Mouse (Mus musculus): ENCODE results near the gene 2310007B03Rik. TPM values are rescaled to one million over a fixed set of nuclear protein-coding genes. Genes with fewer than 3 reads are reported as not detected.

The 2310007B03Rik gene
- total and polyA plus RNA-seq, 2 experiments from 2014 or later, result 0.25 TPM; not detected in 1

- WGBS, result 85% methylated on average over 8 of the region's 8 CpGs
- Histone ChIP-seq H3K4me3 (ENCODE audit: low read depth, low read length) (no peak overlapping the region), H3K4me1 (ENCODE audit: insufficient read depth) (no peaks in the 10 kb centered on the region), H3K27me3 (ENCODE audit: insufficient read depth, low read length) (no peaks in the 10 kb centered on the region), H3K9ac (no peak overlapping the region), H3K27ac (ENCODE audit: low read depth, low read length) (no peak overlapping the region), H3K36me3 (ENCODE audit: insufficient read depth) (no peaks in the 10 kb centered on the region), H3K4me2 (ENCODE audit: low read depth) (no peak overlapping the region), H3K9me3 (ENCODE audit: low read length) (no peaks in the 10 kb centered on the region)
- no peak for ATAC-seq
- DNase-seq, result no peak
- TF ChIP-seq CTCF (IDR thresholded peaks at IDR 0.05; ENCODE audit: low read depth), result no peak
Observed at GRCm38 (mm10) chr1:93124066-93124465, 36.7 kb downstream of the 2310007B03Rik start.

- WGBS, result 80% methylated on average over 11 of the region's 11 CpGs
- Histone ChIP-seq H3K4me2 (ENCODE audit: low read depth) (no peak overlapping the region), H3K4me3 (ENCODE audit: low read depth, low read length) (no peak overlapping the region), H3K9me3 (ENCODE audit: low read length) (no peaks in the 10 kb centered on the region), H3K4me1 (ENCODE audit: insufficient read depth) (no peaks in the 10 kb centered on the region), H3K36me3 (ENCODE audit: insufficient read depth) (no peaks in the 10 kb centered on the region), H3K9ac (no peak overlapping the region), H3K27ac (ENCODE audit: low read depth, low read length) (no peak overlapping the region), H3K27me3 (ENCODE audit: insufficient read depth, low read length) (no peaks in the 10 kb centered on the region)
- ATAC-seq (no peak), DNase-seq (no peak)
- no peak for TF ChIP-seq CTCF (IDR thresholded peaks at IDR 0.05; ENCODE audit: low read depth)
Observed at GRCm38 (mm10) chr1:93123179-93123854, 37.4 kb downstream of the 2310007B03Rik start.

- no peak for TF ChIP-seq CTCF (IDR thresholded peaks at IDR 0.05; ENCODE audit: low read depth)
- no peak overlapping the region for H3K4me2 ChIP-seq (ENCODE audit: low read depth)
- no peak overlapping the region for H3K27ac ChIP-seq (ENCODE audit: low read depth, low read length)
- no peak for DNase-seq
- no peaks in the 10 kb centered on the region for H3K9me3 ChIP-seq (ENCODE audit: low read length)
- 18% methylated on average over 4 of the region's 4 CpGs for WGBS
- H3K4me3 ChIP-seq (ENCODE audit: low read depth, low read length), result no peak overlapping the region
- H3K36me3 ChIP-seq (ENCODE audit: insufficient read depth), result no peaks in the 10 kb centered on the region
- H3K4me1 ChIP-seq (ENCODE audit: insufficient read depth), result peaks cover 6% of the 10 kb centered on the region
- no peak for ATAC-seq
- H3K9ac ChIP-seq, result no peak overlapping the region
- no peaks in the 10 kb centered on the region for H3K27me3 ChIP-seq (ENCODE audit: insufficient read depth, low read length)
Observed at GRCm38 (mm10) chr1:93118816-93119215, 41.9 kb downstream of the 2310007B03Rik start.

- DNase-seq (peak; percentile 18), ATAC-seq (peak; percentile 30)
- Histone ChIP-seq H3K36me3 (ENCODE audit: insufficient read depth) (no peaks in the 10 kb centered on the region), H3K27ac (ENCODE audit: low read depth, low read length) (peak overlapping the region; percentile 73), H3K9me3 (ENCODE audit: low read length) (no peaks in the 10 kb centered on the region), H3K4me1 (ENCODE audit: insufficient read depth) (peaks cover 6% of the 10 kb centered on the region), H3K9ac (peak overlapping the region; percentile 36), H3K4me2 (ENCODE audit: low read depth) (peak overlapping the region; percentile 60), H3K27me3 (ENCODE audit: insufficient read depth, low read length) (no peaks in the 10 kb centered on the region), H3K4me3 (ENCODE audit: low read depth, low read length) (peak overlapping the region; percentile 40)
- 7% methylated on average over 13 of the region's 13 CpGs for WGBS
- TF ChIP-seq CTCF (IDR thresholded peaks at IDR 0.05; ENCODE audit: low read depth), result no peak
Observed at GRCm38 (mm10) chr1:93115471-93115870, 45.3 kb downstream of the 2310007B03Rik start.

GRCm38 (mm10) chr1:93114713-93115463 lies 45.9 kb downstream of the 2310007B03Rik start:
- Histone ChIP-seq H3K27me3 (ENCODE audit: insufficient read depth, low read length) (no peaks in the 10 kb centered on the region), H3K4me2 (ENCODE audit: low read depth) (peak overlapping the region; percentile 60), H3K27ac (ENCODE audit: low read depth, low read length) (peak overlapping the region; percentile 73), H3K36me3 (ENCODE audit: insufficient read depth) (no peaks in the 10 kb centered on the region), H3K4me3 (ENCODE audit: low read depth, low read length) (peak overlapping the region; percentile 40), H3K9me3 (ENCODE audit: low read length) (no peaks in the 10 kb centered on the region), H3K4me1 (ENCODE audit: insufficient read depth) (peaks cover 6% of the 10 kb centered on the region), H3K9ac (peak overlapping the region; percentile 36)
- ATAC-seq, result peak; percentile 100
- DNase-seq, result peak; percentile 94
- TF ChIP-seq CTCF (IDR thresholded peaks at IDR 0.05; ENCODE audit: low read depth), result no peak; the same call in 1 of the 2 replicates
- WGBS, result 19% methylated on average over 21 of the region's 21 CpGs

GRCm38 (mm10) chr1:93102700-93103099 lies 58.0 kb downstream of the 2310007B03Rik start:
- H3K27ac ChIP-seq (ENCODE audit: low read depth, low read length), result peak overlapping the region; percentile 97
- TF ChIP-seq CTCF (IDR thresholded peaks at IDR 0.05; ENCODE audit: low read depth), result no peak
- H3K9ac ChIP-seq, result peak overlapping the region; percentile 92
- no peak overlapping the region for H3K4me3 ChIP-seq (ENCODE audit: low read depth, low read length)
- 60% methylated on average over 7 of the region's 7 CpGs for WGBS
- no peaks in the 10 kb centered on the region for H3K9me3 ChIP-seq (ENCODE audit: low read length)
- H3K4me1 ChIP-seq (ENCODE audit: insufficient read depth), result peaks cover 7% of the 10 kb centered on the region; the same call in 1 of the 2 replicates
- H3K36me3 ChIP-seq (ENCODE audit: insufficient read depth), result no peaks in the 10 kb centered on the region
- ATAC-seq, result no peak
- 0 out of 2 replicates have a peak overlapping the region, but pooled peaks have one; percentile 96 for H3K4me2 ChIP-seq (ENCODE audit: low read depth)
- no peak for DNase-seq
- H3K27me3 ChIP-seq (ENCODE audit: insufficient read depth, low read length), result no peaks in the 10 kb centered on the region

- Histone ChIP-seq H3K36me3 (ENCODE audit: insufficient read depth) (no peaks in the 10 kb centered on the region), H3K9ac (peak within 1 kb of the TSS; percentile 92), H3K9me3 (ENCODE audit: low read length) (no peaks in the 10 kb centered on the region), H3K4me2 (ENCODE audit: low read depth) (peak within 1 kb of the TSS; percentile 96), H3K4me3 (ENCODE audit: low read depth, low read length) (peak within 1 kb of the TSS; percentile 76), H3K27ac (ENCODE audit: low read depth, low read length) (peak within 1 kb of the TSS; percentile 97), H3K27me3 (ENCODE audit: insufficient read depth, low read length) (no peaks in the 10 kb centered on the region), H3K4me1 (ENCODE audit: insufficient read depth) (peaks cover 7% of the 10 kb centered on the region; the same call in 1 of the 2 replicates)
- 1% methylated on average over 39 of the region's 39 CpGs for WGBS
- ATAC-seq (peak; percentile 94), DNase-seq (peak; percentile 97)
- TF ChIP-seq CTCF (IDR thresholded peaks at IDR 0.05; ENCODE audit: low read depth), result 0 out of 2 replicates have a peak, but pooled peaks have one; percentile 10
Observed at GRCm38 (mm10) chr1:93101571-93102061, 59.1 kb downstream of the 2310007B03Rik start, which contains the start of gene Kif1a. Gene Kif1a, minus strand, starts transcription at chr1:93101951.

Other genes with a start within 250 kb of the 2310007B03Rik start
- gene Capn10, start 226.6 kb downstream of the 2310007B03Rik start, total RNA-seq (2014; rRNA removed), result 84.2 and 97.3 TPM in 2 replicates
- gene Capn10, start 226.6 kb downstream of the 2310007B03Rik start, polyA plus RNA-seq (2015; fragmentation: Nextera tagmentation; extraction: Ambion mirVana), result 47.7 and 56.7 TPM in 2 replicates
- gene Gpr35, start 210.1 kb downstream of the 2310007B03Rik start, total RNA-seq (2014; rRNA removed), result 0.38 and 1.8 TPM in 2 replicates
- 0.28 and 0.44 TPM in 2 replicates for gene Gpr35, start 210.1 kb downstream of the 2310007B03Rik start, polyA plus RNA-seq (2015; fragmentation: Nextera tagmentation; extraction: Ambion mirVana)
- not detected in 2 replicates for gene Aqp12, start 154.6 kb downstream of the 2310007B03Rik start, total RNA-seq (2014; rRNA removed)
- not detected in 2 replicates for gene Aqp12, start 154.6 kb downstream of the 2310007B03Rik start, polyA plus RNA-seq (2015; fragmentation: Nextera tagmentation; extraction: Ambion mirVana)
- gene Kif1a, start 59.0 kb downstream of the 2310007B03Rik start, total RNA-seq (2014; rRNA removed), result 409 and 465 TPM in 2 replicates
- gene Kif1a, start 59.0 kb downstream of the 2310007B03Rik start, polyA plus RNA-seq (2015; fragmentation: Nextera tagmentation; extraction: Ambion mirVana), result 381 and 564 TPM in 2 replicates
- gene Agxt, start 25.7 kb downstream of the 2310007B03Rik start, total RNA-seq (2014; rRNA removed), result not detected in 2 replicates
- gene Agxt, start 25.7 kb downstream of the 2310007B03Rik start, polyA plus RNA-seq (2015; fragmentation: Nextera tagmentation; extraction: Ambion mirVana), result not detected in 2 replicates
- 1.9 and 2.7 TPM in 2 replicates for gene Crocc2, start 7.8 kb upstream of the 2310007B03Rik start, total RNA-seq (2014; rRNA removed)
- gene Crocc2, start 7.8 kb upstream of the 2310007B03Rik start, polyA plus RNA-seq (2015; fragmentation: Nextera tagmentation; extraction: Ambion mirVana), result 0.43 and 0.92 TPM in 2 replicates
- 6.2 and 10.6 TPM in 2 replicates for gene Sned1, start 74.9 kb upstream of the 2310007B03Rik start, total RNA-seq (2014; rRNA removed)
- gene Sned1, start 74.9 kb upstream of the 2310007B03Rik start, polyA plus RNA-seq (2015; fragmentation: Nextera tagmentation; extraction: Ambion mirVana), result 1.1 and 2.8 TPM in 2 replicates
- 31.5 and 31.9 TPM in 2 replicates for gene Mterf4, start 145.0 kb upstream of the 2310007B03Rik start, total RNA-seq (2014; rRNA removed)
- 18.9 and 24.4 TPM in 2 replicates for gene Mterf4, start 145.0 kb upstream of the 2310007B03Rik start, polyA plus RNA-seq (2015; fragmentation: Nextera tagmentation; extraction: Ambion mirVana)
- gene Ppp1r7, start 181.9 kb upstream of the 2310007B03Rik start, total RNA-seq (2014; rRNA removed), result 13.9 and 16.0 TPM in 2 replicates
- gene Ppp1r7, start 181.9 kb upstream of the 2310007B03Rik start, polyA plus RNA-seq (2015; fragmentation: Nextera tagmentation; extraction: Ambion mirVana), result 48.2 and 62.0 TPM in 2 replicates
- 6.5 and 14.1 TPM in 2 replicates for gene Pask, start 182.5 kb upstream of the 2310007B03Rik start, total RNA-seq (2014; rRNA removed)
- gene Pask, start 182.5 kb upstream of the 2310007B03Rik start, polyA plus RNA-seq (2015; fragmentation: Nextera tagmentation; extraction: Ambion mirVana), result 2.2 and 3.1 TPM in 2 replicates
- 0.08 and 1.7 TPM in 2 replicates for gene Ano7, start 213.0 kb upstream of the 2310007B03Rik start, total RNA-seq (2014; rRNA removed)
- 0.26 and 0.59 TPM in 2 replicates for gene Ano7, start 213.0 kb upstream of the 2310007B03Rik start, polyA plus RNA-seq (2015; fragmentation: Nextera tagmentation; extraction: Ambion mirVana)